Mouse (Mus musculus): ENCODE measurements around the gene Xxylt1. TPM values are rescaled to one million over a fixed set of nuclear protein-coding genes. Genes with fewer than 3 reads are reported as not detected.

Xxylt1 gene
- polyA plus RNA-seq, 1 experiment from 2014 or later, result 7.3 TPM

GRCm38 (mm10) chr16:31074324-31074908 lies 6.8 kb downstream of the Xxylt1 start:
- Histone ChIP-seq H3K9me3 (replicated peaks) (no peaks in the 10 kb centered on the region), H3K4me3 (no peak overlapping the region), H3K27me3 (no peaks in the 10 kb centered on the region), H3K9ac (no peak overlapping the region), H3K4me1 (0 out of 2 replicates have a peak, but pooled peaks cover 4% of the 10 kb centered on the region), H3K4me2 (no peak overlapping the region), H3K27ac (no peak overlapping the region), H3K36me3 (ENCODE audit: poor library complexity, severe bottlenecking) (no peaks in the 10 kb centered on the region; the same call in 1 of the 2 replicates)
- no peak for ATAC-seq
- WGBS, result 79% methylated on average over 3 of the region's 3 CpGs

- WGBS, result 90% methylated on average over 6 of the region's 6 CpGs
- H3K36me3 ChIP-seq (ENCODE audit: poor library complexity, severe bottlenecking), result no peaks in the 10 kb centered on the region; the same call in 1 of the 2 replicates
- ATAC-seq, result no peak
Measured at GRCm38 (mm10) chr16:31071731-31072130, 9.5 kb downstream of the Xxylt1 start.

GRCm38 (mm10) chr16:31070358-31071133 lies 10.7 kb downstream of the Xxylt1 start:
- 22% methylated on average over 21 of the region's 21 CpGs for WGBS

More at GRCm38 (mm10) chr16:31071731-31072130, 9.5 kb downstream of the Xxylt1 start:
- H3K4me2 ChIP-seq, result no peak overlapping the region
- no peaks in the 10 kb centered on the region for H3K27me3 ChIP-seq
- no peak overlapping the region for H3K9ac ChIP-seq
- no peak overlapping the region for H3K27ac ChIP-seq
- no peak overlapping the region for H3K4me3 ChIP-seq
- H3K4me1 ChIP-seq, result 0 out of 2 replicates have a peak, but pooled peaks cover 4% of the 10 kb centered on the region
- no peaks in the 10 kb centered on the region for H3K9me3 ChIP-seq (replicated peaks)

DNA sequence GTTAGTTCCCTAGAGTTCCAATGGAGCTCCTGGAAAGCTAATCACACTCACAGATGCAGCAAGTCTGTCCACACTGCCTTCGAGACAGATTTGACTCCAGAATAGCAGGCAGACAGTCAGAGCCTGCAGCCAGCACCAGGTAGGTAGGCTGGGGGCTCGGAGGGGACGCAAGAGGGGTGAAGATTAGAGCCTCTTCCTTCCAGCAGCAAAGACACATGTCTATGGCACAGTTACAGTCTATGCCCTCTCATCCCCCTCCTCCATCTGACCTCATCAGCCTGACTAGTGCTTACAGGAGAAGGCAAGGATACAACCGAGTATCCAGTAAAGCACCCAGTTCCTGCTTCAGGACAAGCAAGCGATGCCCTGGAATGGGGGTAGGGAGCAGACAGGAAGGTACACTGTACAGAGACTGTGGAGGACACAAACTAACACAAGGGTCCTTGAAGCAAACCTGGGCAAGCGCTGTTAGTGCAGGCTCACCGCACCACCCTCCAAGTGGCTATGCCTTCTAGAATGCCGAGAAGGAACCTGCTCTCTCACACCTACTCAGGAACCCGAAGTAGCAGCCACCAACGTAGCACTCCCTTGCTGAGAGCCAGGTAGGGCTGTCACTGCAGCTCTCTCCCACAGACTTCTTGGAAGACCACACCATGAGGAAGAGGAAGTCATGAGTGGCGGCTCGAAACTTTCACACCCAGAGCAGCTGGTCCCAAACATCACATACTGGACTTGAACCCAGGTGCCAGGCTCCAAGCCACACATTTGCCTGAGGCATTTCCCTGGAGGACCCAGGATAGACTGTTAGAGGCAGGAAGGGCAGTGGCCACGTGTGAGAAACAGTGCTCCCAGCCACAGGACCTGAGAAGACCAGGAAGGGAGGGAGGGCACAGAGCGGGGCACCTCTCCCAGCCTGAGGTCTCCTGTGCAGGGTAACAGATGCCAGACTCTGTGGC lies 11.7 kb downstream of the Xxylt1 start:
- H3K4me3 ChIP-seq, result no peak overlapping the region
- no peaks in the 10 kb centered on the region for H3K36me3 ChIP-seq (ENCODE audit: poor library complexity, severe bottlenecking)
- ATAC-seq, result no peak
- 0 out of 2 replicates have a peak, but pooled peaks cover 4% of the 10 kb centered on the region for H3K4me1 ChIP-seq
- 87% methylated on average over 14 of the region's 14 CpGs for WGBS
- H3K27me3 ChIP-seq, result no peaks in the 10 kb centered on the region
- no peak overlapping the region for H3K27ac ChIP-seq
- H3K9me3 ChIP-seq (replicated peaks), result no peaks in the 10 kb centered on the region
- no peak overlapping the region for H3K4me2 ChIP-seq
- H3K9ac ChIP-seq, result no peak overlapping the region

More at GRCm38 (mm10) chr16:31070358-31071133, 10.7 kb downstream of the Xxylt1 start:
- Histone ChIP-seq H3K9ac (0 out of 2 replicates have a peak overlapping the region, but pooled peaks have one; percentile 3), H3K27ac (no peak overlapping the region), H3K36me3 (ENCODE audit: poor library complexity, severe bottlenecking) (no peaks in the 10 kb centered on the region), H3K9me3 (replicated peaks) (no peaks in the 10 kb centered on the region), H3K4me3 (no peak overlapping the region), H3K27me3 (no peaks in the 10 kb centered on the region), H3K4me1 (0 out of 2 replicates have a peak, but pooled peaks cover 4% of the 10 kb centered on the region), H3K4me2 (peak overlapping the region; percentile 8)
- peak; percentile 76 for ATAC-seq

- no peak for ATAC-seq
- 92% methylated on average over 7 of the region's 7 CpGs for WGBS
- 0 out of 2 replicates have a peak, but pooled peaks cover 4% of the 10 kb centered on the region for H3K4me1 ChIP-seq
- H3K4me3 ChIP-seq, result no peak overlapping the region
- no peaks in the 10 kb centered on the region for H3K36me3 ChIP-seq (ENCODE audit: poor library complexity, severe bottlenecking)
- H3K9ac ChIP-seq, result no peak overlapping the region
- H3K4me2 ChIP-seq, result no peak overlapping the region
- no peak overlapping the region for H3K27ac ChIP-seq
- no peaks in the 10 kb centered on the region for H3K9me3 ChIP-seq (replicated peaks)
- no peaks in the 10 kb centered on the region for H3K27me3 ChIP-seq
Measured at GRCm38 (mm10) chr16:31068280-31068679, 13.0 kb downstream of the Xxylt1 start.

DNA sequence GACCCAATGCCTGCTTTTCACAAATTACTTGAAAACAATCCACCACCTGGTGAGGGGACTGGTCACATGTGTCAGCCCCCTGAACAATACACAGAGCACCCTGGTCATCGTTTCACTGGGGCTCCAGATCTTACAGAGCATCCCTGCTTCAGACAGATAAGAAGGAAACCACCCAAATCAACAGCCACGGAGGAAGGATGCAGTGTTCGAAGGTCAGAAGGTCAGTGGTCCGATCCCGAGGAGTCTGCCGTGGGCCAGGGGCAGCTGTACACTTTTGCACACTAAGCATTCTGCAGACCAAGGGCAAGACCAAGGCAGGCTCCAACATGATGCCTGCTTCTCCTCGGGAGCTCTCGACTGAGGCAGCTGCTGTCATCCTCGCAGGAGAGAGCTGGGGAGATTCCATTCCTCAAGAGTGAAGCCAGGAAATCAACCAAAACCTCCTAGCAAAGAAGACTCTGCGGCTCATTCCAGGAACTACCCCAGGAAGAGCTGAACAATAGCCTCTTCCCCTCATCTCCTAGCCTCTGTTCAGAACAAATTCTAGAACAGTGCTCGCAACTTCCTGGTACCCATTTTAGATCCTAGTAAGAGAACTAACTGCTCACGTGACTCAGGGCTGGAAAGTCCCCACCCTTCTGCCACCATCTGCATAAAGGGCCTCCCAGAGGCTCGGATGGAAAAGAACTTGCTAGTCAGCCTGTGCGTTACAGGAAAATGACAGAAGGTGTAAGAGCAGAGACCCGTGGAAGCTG lies 14.7 kb downstream of the Xxylt1 start:
- Histone ChIP-seq H3K4me3 (no peak overlapping the region), H3K36me3 (ENCODE audit: poor library complexity, severe bottlenecking) (no peaks in the 10 kb centered on the region), H3K9me3 (replicated peaks) (no peaks in the 10 kb centered on the region), H3K4me2 (no peak overlapping the region), H3K9ac (no peak overlapping the region), H3K4me1 (0 out of 2 replicates have a peak, but pooled peaks cover 4% of the 10 kb centered on the region), H3K27ac (no peak overlapping the region), H3K27me3 (no peaks in the 10 kb centered on the region)
- no peak for ATAC-seq
- 74% methylated on average over 15 of the region's 15 CpGs for WGBS

GRCm38 (mm10) chr16:31064782-31065181 lies 16.4 kb downstream of the Xxylt1 start:
- ATAC-seq, result no peak
- no peak overlapping the region for H3K9ac ChIP-seq
- WGBS, result 95% methylated on average over 6 of the region's 6 CpGs
- H3K4me3 ChIP-seq, result no peak overlapping the region
- no peaks in the 10 kb centered on the region for H3K27me3 ChIP-seq
- no peaks in the 10 kb centered on the region for H3K4me1 ChIP-seq
- no peaks in the 10 kb centered on the region for H3K36me3 ChIP-seq (ENCODE audit: poor library complexity, severe bottlenecking)
- H3K27ac ChIP-seq, result no peak overlapping the region
- no peak overlapping the region for H3K4me2 ChIP-seq
- H3K9me3 ChIP-seq (replicated peaks), result no peaks in the 10 kb centered on the region

- Histone ChIP-seq H3K4me2 (no peak overlapping the region), H3K4me3 (no peak overlapping the region), H3K9me3 (replicated peaks) (no peaks in the 10 kb centered on the region), H3K27me3 (no peaks in the 10 kb centered on the region), H3K27ac (no peak overlapping the region), H3K36me3 (ENCODE audit: poor library complexity, severe bottlenecking) (no peaks in the 10 kb centered on the region), H3K4me1 (peaks cover 9% of the 10 kb centered on the region), H3K9ac (no peak overlapping the region)
- WGBS, result 78% methylated on average over 3 of the region's 3 CpGs
- ATAC-seq, result no peak
Measured at GRCm38 (mm10) chr16:31062918-31063317, 18.3 kb downstream of the Xxylt1 start.

GRCm38 (mm10) chr16:31061246-31061880 lies 19.9 kb downstream of the Xxylt1 start:
- Histone ChIP-seq H3K4me1 (peaks cover 9% of the 10 kb centered on the region), H3K9me3 (replicated peaks) (no peaks in the 10 kb centered on the region), H3K4me2 (no peak overlapping the region), H3K36me3 (ENCODE audit: poor library complexity, severe bottlenecking) (no peaks in the 10 kb centered on the region), H3K9ac (no peak overlapping the region), H3K27ac (no peak overlapping the region), H3K27me3 (no peaks in the 10 kb centered on the region), H3K4me3 (no peak overlapping the region)
- WGBS, result 78% methylated on average over 11 of the region's 11 CpGs
- no peak for ATAC-seq

- ATAC-seq, result no peak
- H3K36me3 ChIP-seq (ENCODE audit: poor library complexity, severe bottlenecking), result no peaks in the 10 kb centered on the region
- no peak overlapping the region for H3K9ac ChIP-seq
- no peak overlapping the region for H3K27ac ChIP-seq
- no peak overlapping the region for H3K4me2 ChIP-seq
- 97% methylated on average over 13 of the region's 13 CpGs for WGBS
- no peaks in the 10 kb centered on the region for H3K27me3 ChIP-seq
- H3K9me3 ChIP-seq (replicated peaks), result no peaks in the 10 kb centered on the region
- peaks cover 9% of the 10 kb centered on the region for H3K4me1 ChIP-seq
- no peak overlapping the region for H3K4me3 ChIP-seq
Measured at GRCm38 (mm10) chr16:31060714-31061113, 20.5 kb downstream of the Xxylt1 start.

- no peak overlapping the region for H3K27ac ChIP-seq
- H3K4me1 ChIP-seq, result peaks cover 9% of the 10 kb centered on the region
- no peak for ATAC-seq
- H3K36me3 ChIP-seq (ENCODE audit: poor library complexity, severe bottlenecking), result no peaks in the 10 kb centered on the region
- no peaks in the 10 kb centered on the region for H3K9me3 ChIP-seq (replicated peaks)
- WGBS, result 91% methylated on average over 3 of the region's 3 CpGs
- H3K4me3 ChIP-seq, result no peak overlapping the region
- H3K27me3 ChIP-seq, result no peaks in the 10 kb centered on the region
- no peak overlapping the region for H3K9ac ChIP-seq
- H3K4me2 ChIP-seq, result no peak overlapping the region
Measured at GRCm38 (mm10) chr16:31060226-31060625, 21.0 kb downstream of the Xxylt1 start.

All from forebrain, embryonic 13.5 days (tissue).